Mouse (Mus musculus) NIH3T3 (cell line): ENCODE measurements around the gene Rnase10.
A peak's percentile ranks its signal among the peaks of the same experiment; 100 is the strongest.
"Not testable (repeated sequence)": the region's sequence is repeated elsewhere in the genome, so short reads cannot be mapped to it uniquely, and the experiment has no call there.

Experiments
- DNase-seq: peaks from one replicate; pipeline ENCODE4 v3.0.0-alpha.2; 2012; ENCODE audit warnings: low read depth

Gene Rnase10

DNA sequence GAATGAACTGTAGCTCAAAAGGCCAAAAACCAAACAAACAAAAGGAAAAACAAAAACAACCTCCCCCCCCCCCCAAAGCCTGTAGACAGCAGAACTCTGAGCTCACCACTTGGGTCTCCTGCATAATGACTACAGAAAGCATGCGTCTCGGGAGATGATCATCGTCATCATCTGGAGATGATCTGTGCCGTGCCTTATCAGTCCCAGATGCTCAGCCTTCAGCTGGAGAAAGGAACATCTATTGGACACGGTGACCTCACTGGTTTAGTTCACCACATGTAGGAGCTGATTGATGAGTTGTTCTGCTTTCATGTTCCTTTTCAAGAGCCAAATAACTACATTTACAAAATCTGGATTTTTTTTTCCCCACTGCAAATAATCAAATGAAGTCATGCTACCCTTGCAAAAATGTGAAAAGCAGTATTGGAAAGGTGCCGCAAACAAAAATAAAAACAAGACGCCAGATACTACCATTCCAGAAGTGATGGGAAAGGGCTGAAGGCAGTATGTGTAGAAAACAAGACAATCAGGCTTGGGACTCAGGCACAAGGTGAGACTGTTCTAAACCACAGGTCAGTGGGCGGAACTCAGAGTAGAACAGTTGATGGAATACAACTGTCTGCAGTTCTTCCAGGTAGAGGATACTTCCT lies at the start of gene Rnase10:
TSS of gene Rnase10 (plus strand) at position 600 of the 650 bp plus-strand sequence.
- DNase-seq: peak; percentile 75

DNA sequence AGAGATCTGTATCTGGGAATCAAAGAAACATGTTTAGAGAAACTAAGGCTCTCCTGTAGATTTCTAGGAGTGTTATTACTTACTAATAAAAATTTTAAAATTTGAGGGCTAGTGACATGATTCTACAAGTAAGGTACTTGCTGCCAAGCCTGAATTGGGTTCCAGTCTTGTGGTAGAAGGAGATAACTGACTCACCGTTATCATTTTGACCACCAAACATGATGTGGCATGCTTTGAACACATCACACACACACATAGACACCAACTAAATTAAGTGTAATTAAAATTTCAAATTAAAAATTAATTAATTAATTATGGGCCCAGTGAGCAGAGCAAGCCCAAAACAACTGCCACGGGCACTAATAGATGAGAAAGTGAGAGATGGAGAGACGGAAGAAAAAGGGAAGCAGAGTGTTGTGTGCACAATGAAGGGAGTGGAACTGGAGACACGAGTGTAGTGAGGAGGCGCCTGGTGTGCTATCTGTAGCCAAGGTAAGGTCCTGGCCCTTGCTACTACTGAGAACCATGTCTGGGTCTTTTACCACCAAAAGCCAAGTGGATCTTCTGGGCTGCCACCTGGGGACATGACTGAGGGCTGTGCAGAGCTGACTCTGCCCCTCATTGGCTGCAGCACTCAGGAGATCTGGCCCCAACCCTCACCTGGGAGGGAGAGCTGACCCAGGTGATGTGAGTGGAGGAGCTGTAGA lies 49.1 kb upstream of the Rnase10 start:
- DNase-seq: not testable (repeated sequence)

DNA sequence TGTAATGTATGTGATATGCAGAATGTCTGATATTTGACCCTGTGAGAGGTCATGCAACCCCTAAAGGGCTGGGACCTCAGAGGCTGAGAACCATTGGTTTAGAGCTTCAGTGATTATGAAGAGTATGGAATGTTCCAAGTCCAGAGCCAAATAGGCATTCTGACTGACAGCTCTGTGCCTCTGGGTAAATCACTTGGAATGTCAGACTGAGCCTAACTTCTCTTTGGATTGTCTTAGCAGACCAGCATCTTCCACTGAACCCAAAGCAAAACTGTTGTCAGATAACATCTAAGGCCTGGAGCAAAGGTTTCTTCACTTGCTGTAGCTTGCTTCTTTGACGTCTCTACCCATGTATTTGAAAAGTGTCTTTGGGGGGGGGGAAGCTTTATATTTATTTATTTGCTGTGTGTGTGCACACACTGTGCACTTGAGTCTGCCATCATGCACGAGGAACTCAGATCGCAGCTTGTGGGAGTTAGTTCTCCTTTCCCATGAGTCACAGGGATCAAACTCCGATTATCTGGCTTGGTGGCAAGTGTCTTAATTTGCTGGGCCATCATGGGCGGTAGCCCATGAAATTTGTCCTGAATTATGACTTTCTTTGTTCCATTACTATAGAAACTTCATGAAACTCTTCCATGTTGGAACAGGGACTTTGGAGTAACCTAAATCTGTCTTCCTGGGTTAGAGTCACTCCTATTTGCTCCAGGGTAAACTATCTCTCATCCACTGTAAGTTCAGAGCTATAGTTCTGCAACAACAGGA lies 39.2 kb upstream of the Rnase10 start:
- peak; percentile 21 for DNase-seq

DNA sequence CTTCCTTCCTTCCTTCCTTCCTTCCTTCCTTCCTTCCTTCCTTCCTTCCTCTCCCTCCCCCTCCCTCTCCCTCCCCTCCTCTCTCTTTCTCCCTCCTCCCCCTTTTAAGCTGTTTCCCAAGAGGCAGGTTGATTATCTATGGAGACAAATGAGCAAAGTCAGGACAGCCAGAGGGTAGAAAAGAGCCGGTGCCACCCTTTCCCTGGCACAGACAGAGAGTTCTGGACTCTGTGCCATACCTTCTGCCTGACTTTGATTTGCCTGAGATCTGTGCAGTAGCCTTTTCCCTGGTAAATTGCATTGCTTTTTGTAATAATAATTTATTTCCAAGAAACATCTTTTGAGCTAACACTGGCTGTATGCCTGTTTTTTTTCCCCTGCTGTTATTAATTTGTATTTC lies 38.5 kb upstream of the Rnase10 start:
- DNase-seq: no peak

DNA sequence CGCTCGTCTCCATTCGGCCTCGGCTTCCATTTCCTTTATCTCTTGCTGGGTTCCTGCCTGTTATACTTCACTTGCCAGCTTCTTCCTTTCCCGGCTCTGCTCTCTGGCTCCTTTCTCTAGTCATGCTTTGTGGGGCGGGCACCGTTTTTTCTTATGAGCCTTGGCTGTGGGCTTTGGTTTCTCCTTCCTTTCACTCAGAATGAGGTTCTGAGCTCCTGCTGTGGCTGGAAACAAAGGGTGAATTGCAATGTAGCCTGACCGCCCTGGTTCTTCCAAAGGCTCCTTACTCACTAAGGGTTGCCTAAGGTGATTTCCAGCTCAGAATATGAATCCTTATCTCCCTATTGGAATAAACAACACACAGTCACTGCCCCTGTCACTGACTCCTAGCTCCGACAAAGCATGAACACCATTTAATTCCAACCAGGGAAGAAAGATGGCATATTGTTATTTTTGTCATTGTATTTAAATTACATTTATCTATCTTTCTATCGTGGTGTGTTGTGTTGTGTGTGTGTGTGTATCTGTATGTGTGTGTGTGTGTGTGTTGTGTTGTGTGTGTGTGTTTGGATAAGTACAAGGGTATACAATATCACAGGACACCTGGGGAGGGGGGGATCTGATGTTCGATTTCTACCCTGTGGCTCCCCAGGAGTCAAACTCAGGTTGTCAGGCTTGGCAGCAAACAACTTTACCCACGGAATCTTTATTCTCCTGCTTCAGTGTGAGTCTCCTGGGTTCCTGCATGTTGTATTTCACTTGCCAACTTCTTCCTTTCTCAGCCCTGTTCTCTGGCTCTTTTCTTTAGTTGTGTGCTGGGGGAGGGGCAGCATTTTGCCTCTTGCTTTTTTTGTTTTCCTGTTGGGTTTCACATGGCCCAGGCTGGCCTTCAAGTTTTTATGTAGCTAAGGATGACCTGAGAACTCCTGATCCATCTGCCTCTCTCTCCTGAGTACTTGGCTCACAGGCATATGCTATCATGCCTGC lies 37.7 kb upstream of the Rnase10 start:
- DNase-seq: no peak

DNA sequence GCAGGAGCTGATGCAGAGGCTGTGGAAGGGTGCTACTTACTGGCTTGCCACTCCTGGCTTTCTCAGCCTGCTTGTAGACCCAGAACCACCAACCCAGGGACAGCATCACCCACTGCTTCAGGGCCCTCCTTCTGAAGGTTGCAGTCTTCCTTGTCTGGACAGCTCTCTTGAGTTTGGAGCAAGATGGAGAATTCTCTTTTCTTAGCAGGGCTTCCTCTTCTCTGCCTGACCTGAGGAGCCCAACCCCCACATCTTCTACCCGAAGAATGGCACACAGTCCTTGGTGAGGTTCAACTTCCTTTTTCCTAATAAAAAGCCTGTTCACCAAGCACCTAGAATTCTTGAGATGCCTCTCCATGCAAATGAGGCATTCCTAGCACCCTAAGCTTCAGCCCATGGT lies 36.7 kb upstream of the Rnase10 start:
- DNase-seq: no peak

DNA sequence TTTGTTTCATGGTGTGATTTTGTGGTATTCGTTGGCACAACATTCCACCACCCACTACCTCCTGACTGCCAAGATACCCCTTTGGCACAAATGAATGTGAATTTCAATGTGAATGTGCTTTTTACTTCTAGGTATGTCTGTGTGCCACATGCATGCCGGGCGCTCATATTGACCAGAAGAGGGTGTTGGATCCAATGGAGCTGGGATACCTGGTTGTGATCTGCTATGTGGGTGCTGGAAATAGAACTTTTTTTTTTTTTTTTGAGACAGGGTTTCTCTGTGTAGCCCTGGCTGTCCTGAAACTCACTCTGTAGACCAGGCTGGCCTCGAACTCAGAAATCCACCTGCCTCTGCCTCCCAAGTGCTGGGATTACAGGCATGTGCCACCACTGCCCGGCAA lies 34.5 kb upstream of the Rnase10 start:
- DNase-seq: not testable (repeated sequence)

DNA sequence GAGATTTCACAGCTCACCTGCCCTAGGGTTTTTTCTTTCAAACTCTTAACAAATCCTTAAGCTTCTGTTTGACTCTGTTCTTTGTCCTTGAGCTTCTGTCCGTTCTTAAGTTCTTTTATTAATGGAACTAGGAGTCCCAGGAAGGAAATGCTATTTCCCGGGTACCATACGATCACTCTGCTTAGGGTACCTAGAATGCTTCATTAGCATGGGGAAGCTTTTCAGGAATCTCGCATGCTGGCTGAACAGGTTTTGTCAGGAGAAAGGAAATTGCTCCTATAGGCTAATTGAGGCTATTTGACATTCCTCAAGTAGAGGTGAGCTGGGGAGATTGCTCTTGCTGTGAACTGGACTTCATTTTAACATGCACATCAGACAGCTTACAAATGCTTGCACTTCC lies 33.9 kb upstream of the Rnase10 start:
- DNase-seq: no peak

DNA sequence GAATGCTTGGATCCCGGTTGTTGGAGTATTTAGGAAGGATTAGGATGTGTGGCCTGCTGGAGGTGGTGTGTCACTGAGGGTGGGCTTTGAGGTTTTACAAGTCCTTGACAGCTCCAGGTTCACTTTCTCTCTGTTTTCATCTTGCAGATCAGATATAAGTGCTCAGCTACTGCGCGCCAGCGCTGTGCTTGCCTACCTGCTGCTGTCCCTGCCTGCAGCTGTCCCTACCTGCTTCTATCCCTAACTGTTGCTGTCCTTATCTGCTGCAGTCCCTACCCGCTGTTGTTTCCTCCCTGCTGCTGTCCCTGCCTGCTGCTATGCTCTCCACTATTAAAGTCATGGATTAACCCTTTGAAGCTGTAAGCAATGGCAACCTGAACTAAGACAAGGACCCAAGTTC lies 32.5 kb upstream of the Rnase10 start:
- no peak for DNase-seq

DNA sequence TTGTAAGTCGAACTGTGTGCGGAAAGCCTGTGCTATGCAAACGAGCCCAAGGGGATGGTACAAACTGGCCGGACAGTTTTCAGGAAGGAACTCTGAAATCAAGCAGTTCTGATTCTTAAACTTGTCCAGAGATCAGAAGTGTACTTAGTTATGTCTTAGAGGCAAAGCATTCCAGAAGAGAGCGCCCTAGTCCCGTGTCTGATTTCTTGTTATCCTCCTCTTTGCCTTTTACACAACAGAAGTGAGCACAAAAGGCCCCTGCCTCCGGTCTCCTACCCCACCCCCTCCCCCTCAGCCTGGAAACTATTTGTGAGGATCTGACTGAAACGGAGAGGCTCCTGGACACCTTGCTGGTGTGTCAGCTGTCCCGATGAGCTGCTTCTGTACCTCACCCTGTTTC lies 30.9 kb upstream of the Rnase10 start:
- no peak for DNase-seq

DNA sequence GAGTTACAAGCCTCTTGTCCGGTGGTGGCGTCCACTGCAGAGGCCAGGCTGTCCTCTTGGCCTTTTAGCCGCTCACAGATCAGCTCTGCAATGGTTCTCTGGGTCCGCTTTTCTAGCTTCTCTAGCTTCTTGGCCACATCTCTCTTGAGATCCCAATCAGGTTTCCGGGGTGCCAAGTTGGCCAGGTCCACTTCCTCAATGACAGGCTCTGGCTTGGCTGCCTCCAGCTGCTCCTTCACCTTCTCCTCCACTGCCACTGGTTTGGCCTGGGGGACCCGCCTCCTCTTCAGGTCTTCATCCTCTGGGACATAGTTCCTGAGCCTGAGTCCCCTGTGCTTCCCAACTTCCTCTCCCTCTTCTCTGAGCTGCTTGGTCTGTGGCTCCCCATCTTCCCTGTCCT lies 29.1 kb upstream of the Rnase10 start:
- DNase-seq: not testable (repeated sequence)

DNA sequence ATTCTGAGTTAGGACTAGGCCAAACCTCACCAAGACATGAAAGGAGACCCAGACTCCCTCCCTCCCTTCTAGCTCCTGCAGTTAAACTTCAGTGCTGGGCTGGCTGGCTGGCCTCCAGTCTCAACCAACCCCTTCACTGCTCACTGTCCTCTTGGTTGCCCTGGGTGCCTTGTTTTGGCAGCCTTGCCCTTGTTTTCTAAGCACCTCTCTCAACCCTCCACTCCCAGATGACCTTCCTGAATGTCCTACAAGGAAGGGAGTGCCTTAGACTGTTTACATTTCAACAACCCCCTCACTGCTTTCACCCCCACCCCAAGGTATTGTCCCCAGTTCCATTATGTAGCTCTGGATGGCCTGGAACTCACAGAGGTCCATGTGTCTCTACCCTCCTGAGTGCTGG lies 27.9 kb upstream of the Rnase10 start:
- no peak for DNase-seq

DNA sequence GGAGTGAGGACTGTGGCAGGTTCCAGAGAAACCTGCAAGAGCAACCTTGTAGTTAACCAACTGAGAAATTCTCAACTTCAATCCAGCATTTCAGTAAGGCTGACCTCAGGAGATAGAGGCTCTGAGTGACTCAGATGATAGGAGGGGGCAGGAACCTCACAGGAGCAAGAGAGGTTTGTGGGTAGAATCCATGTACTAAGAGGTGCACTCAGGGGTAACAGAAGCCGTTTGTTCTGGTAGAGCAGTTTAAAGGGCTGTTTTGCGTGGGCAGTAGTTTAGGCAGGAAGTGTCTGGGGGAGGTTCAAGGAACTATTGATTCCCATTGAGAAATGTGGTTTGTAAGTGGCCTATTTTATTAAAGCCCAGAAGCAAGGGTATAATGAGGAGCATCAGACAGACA lies 26.3 kb upstream of the Rnase10 start:
- DNase-seq: no peak

DNA sequence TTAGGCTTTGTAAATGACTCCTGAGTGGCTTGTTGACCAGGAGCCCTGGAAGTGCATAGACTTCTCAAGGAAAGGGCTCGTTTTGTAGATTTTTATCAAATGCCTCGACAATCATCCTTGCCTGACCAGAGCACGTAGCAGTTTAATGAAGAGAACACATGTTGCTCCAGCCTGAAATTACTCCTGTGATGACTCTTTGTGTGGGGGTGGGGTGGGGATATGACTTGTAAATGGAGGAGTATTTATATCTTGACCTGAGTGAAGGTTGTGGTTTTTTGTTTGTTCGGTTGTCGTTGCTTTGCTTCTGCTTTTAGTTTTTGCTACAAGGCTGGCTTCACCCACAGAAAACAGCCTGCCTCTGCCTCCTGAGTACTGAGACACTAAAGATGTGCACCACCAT lies 25.7 kb upstream of the Rnase10 start:
- DNase-seq: peak; percentile 1

DNA sequence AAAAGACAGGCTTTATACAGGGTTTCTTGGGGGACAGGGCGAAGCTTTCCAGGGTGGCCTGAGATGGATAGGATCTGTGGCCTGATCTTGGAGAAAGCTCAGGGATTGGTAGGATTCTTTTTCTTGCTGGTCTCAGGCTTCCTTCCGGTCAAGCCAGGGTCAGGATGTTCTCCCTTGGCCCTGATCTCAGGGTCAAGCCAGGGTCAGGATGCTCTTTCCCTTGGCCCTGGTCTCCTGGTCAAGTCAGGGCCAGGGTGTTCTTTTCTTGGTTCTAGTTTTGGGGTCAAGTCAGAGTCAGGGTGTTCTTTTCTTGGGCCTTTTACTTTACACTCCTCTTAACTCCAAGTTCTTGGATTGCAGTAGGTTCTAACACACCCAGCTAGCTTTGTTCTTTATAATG lies 19.9 kb upstream of the Rnase10 start:
- no peak for DNase-seq

DNA sequence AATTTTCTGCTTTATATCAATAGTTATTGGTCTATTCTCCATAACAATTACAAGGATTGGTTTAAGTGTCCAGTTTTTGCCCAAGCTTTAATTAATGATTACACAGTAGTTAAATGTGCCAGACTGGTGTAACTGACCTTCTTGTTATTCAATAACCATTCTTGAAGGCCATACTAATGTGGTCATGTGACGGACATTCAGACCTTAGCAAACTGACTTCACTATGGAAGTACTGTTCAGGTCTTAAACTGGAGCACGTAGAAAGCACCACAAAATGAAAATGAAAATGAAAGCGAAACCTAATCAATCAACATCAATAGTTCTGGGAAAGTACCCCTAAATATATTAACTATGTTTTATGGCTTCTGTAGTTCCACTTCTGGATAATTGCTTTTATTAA lies 16.5 kb upstream of the Rnase10 start:
- no peak for DNase-seq

DNA sequence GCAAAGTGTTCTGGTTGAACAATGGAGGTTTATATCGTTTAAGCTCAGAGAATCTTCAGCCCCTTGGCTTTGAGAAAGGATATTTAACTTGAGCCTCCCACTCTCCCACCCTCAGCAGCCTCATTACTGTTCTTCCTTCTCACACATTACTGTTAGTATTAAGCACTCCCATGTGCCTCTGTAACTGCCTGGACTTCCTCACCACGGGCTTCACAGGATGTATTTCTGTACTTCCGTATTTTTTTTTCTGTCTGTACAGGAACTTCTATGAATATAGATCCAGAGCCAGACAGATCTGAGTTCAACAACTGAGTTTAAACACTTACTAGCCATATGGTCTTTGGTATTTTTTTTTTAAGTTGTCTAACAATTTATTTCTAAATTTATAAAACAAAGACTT lies 10.5 kb upstream of the Rnase10 start:
- DNase-seq: no peak

DNA sequence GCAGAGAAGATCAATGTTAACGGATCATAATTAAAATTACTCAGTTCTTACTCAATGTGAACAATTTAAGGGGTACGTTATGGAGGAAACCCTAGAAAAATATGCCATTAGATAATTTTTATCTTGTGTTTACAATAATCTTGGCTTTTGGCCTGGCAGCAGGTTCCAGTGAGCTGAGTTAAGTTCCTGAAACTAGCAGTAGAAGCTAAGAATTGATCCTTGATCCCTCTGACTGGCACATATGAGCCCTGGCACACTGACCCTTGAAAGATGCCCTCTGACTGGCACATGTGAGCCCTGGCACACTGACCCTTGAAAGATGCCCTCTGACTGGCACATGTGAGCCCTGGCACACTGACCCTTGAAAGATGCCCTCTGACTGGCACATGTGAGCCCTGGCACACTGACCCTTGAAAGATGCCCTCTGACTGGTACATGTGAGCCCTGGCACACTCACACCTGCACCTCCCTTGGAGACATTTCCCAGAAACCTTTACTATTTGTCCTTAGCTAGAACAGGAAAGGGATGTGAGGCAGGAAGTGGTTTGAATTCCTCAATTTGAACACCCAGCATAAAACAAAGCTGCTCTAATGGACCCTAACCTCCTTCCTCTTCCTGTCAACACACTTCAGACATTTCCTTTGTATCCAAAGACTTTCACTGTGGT lies 9.4 kb upstream of the Rnase10 start:
- DNase-seq: no peak

DNA sequence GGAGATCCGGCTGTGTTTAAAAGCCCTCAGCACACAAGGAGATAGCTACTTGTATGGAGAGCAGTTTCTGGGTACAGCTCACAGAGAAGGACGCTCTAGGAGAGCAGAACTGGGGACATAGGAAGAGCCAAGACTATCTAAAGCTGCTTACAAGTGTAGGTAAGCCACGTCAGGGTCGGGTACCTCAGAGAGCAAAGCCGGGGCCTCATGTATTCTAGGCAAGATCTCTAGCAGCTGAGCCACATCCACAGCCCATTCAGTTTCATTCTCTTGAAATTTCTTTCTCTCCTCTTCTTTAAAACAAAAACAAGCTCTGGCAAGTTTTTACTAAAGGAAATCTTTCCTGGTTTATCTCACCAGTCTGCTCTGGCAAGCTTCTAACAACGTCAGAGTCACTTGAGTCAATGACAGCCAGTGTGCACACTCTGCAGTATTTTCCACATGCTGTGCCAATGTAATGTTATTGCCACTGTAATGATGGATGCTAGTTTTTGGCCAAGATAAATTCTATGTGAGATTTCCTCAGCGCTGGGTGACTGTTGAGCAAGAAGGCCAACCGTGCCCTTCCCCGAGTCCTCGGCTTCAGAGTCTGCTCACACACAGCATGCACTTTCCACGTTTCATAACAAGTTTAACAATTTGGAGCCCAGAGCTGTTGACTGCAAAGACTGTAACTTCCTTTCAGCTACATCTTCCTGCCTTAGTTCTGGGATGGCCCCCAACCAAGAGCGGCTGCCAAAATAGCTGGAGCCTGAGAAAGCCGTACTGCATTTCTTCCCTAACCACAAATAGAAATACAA lies 563 bp downstream of the Rnase10 start:
- peak; percentile 92 for DNase-seq

DNA sequence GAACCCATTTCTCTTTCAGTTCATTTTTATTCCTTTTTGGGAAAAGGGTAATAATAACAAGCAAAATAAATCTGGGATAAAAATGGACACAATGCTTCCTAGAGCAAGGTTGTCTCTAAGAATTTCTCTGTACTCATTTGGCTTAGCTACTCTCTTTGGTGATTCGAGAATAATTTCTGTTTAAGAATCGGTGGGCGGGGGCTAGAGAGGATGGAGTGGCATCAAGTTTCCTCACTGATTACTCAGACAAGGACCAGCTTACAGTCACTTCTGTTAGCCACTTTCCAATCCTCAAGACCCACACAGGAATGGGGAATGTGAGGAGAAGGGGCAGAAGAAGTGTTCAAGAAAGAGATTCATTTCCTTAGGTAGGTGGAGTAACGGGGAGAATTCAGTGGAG lies 1.2 kb downstream of the Rnase10 start:
- peak; percentile 58 for DNase-seq

DNA sequence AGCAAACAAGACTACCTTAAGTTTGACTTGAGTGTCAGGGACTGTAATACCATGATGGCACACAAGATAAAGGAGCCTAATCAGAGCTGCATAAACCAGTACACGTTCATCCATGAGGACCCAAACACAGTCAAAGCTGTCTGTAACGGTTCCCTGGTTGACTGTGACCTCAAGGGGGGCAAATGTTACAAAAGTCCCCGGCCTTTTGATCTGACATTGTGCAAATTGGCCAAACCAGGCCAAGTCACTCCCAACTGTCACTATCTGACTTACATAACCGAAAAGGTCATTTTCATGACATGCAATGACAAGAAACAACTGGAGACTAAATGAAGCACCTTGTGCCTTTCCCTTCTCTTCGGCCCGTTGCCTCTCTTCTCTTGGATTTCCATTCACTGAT lies 2.0 kb downstream of the Rnase10 start:
- DNase-seq: no peak
